Mouse (Mus musculus): ENCODE data around the gene Tob1. TPM values are rescaled to one million over a fixed set of nuclear protein-coding genes. Genes with fewer than 3 reads are reported as not detected.

Gene Tob1
- polyA plus RNA-seq, 1 experiment from 2014 or later = 35.2 TPM

DNA sequence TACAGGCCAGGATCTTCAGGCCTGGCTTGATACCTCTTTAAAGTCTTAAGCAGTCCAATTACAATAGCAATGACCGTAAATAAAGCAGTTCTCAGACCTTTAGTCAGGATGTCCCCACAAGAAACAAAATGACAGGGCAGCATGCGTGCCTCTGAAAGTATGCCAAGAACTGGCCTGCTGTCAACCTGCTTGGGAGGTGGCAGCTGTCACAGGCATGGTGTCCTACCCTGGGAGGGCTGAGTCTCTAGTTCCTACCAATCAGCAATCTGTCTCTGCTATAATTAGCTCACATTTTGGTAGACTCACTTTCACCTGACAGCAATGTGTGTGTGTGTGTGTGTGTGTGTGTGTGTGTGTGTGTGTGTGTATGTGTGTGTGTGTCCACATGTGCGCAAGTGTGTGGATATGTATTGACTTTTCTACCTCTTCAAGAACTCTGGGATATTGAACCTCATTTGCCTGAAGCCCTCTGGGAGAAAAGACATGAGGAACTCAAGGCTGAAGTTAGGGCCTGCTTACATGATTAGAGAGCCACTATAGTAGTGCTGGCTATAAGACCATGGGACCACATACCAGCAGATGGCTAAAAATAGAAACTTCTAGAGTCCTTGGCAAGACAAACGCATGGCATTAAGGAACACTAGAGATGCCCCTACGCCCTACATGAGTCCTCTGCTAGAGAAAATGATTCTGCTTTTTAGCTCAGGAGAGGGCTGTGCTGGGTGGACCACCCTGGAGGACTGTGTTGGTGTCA is 18.1 kb downstream of the Tob1 start:
- Histone ChIP-seq H3K36me3 (no peaks in the 10 kb centered on the region), H3K4me1 (replicated peaks) (peaks cover 67% of the 10 kb centered on the region), H3K4me2 (no peak overlapping the region), H3K4me3 (no peak overlapping the region), H3K9me3 (replicated peaks) (no peaks in the 10 kb centered on the region), H3K27ac (ENCODE audit: poor library complexity, severe bottlenecking) (peak overlapping the region; percentile 80), H3K9ac (no peak overlapping the region), H3K27me3 (replicated peaks) (no peaks in the 10 kb centered on the region)
- WGBS = 64% methylated on average over 5 of the region's 5 CpGs
- ATAC-seq (ENCODE audit: insufficient number of reproducible peaks, low FRiP score) = no peak

DNA sequence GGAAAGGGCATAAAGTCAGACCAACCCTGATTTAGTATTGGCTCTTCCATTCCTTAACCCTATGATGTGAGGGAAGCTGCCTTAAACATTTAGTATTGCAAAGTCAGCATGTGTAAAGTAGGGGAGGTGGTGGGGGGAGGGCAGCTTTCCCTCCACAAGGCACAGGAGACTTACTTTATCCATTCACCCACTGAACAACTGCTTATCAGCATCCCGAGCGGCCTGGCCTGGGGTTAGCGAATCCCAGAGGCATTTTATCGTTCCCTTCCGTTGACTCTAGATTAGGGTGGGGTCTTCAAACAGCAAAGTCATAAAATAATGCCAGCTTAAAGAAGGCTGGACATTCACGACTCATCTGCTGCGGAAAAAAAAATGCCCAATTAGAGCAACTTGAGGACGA is 19.0 kb downstream of the Tob1 start:
- H3K4me2 ChIP-seq = no peak overlapping the region
- no peak for ATAC-seq (ENCODE audit: insufficient number of reproducible peaks, low FRiP score)
- 12% methylated on average over 8 of the region's 8 CpGs for WGBS
- H3K27ac ChIP-seq (ENCODE audit: poor library complexity, severe bottlenecking) = peak overlapping the region; percentile 80
- no peaks in the 10 kb centered on the region for H3K36me3 ChIP-seq
- H3K4me1 ChIP-seq (replicated peaks) = peaks cover 67% of the 10 kb centered on the region
- H3K4me3 ChIP-seq = no peak overlapping the region
- H3K9ac ChIP-seq = no peak overlapping the region
- H3K27me3 ChIP-seq (replicated peaks) = no peaks in the 10 kb centered on the region
- no peaks in the 10 kb centered on the region for H3K9me3 ChIP-seq (replicated peaks)

DNA sequence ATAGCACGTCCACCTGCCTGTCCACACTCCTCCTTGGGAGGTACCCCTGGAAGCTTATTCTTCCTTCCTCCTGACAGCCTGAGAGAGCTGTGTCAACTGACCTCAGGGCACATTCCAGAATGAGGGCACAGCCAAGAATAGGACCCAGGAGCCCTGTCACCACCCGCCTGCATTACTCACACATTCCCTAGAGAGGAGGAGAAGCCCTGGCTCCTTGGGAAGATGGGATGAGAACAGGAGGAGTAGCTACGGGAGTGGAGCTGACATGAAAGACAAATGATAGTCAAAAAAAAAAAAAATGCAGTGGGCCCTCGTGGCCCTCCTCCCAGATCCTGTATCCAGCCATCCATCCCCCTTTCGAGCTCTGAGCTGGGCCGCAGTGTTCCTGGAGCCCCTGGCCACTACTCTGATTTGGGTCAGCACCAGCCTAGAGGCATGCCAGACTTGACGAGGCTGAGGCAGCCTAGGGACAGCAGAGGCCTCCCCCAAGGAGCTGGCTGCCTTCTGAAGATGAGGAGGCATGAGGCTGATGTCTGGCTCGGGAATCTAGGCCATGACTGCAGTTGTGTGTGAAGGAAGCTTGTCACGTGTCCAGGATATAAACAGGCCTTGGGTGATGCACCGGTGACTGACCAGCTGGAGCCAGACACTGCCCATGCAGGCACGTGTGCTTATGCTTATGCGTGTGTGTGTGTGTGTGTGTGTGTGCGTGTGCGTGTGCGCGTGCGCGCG is 20.7 kb downstream of the Tob1 start:
- peak; percentile 43; the same call in 1 of the 2 replicates for ATAC-seq (ENCODE audit: insufficient number of reproducible peaks, low FRiP score)
- Histone ChIP-seq H3K4me2 (no peak overlapping the region), H3K4me3 (no peak overlapping the region), H3K9me3 (replicated peaks) (no peaks in the 10 kb centered on the region), H3K36me3 (no peaks in the 10 kb centered on the region), H3K27ac (ENCODE audit: poor library complexity, severe bottlenecking) (peak overlapping the region; percentile 80), H3K9ac (0 out of 2 replicates have a peak overlapping the region, but pooled peaks have one; percentile 20), H3K4me1 (replicated peaks) (peaks cover 58% of the 10 kb centered on the region), H3K27me3 (replicated peaks) (no peaks in the 10 kb centered on the region)
- 63% methylated on average over 19 of the region's 19 CpGs for WGBS

DNA sequence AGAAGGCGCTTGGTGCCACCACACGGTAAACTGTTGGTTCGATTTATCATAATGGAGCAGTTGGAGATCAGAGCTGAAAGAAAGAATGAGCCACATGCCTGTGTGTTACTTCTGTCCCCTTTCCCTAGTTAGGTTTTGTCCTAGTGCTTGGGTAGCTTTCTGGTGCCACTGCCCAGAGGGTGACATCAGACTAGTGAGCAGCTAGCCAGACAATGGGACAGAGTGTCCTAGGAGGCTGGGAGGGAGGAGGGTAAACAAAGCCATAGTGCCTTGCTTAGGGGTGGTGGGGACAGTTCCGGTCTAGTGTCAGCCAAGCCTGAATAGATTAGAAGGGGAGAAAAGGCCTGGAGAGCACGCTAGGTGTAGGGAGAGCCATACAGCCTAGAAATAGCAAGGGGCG is 22.2 kb downstream of the Tob1 start:
- no peak for ATAC-seq (ENCODE audit: insufficient number of reproducible peaks, low FRiP score)
- Histone ChIP-seq H3K27ac (ENCODE audit: poor library complexity, severe bottlenecking) (no peak overlapping the region), H3K27me3 (replicated peaks) (no peaks in the 10 kb centered on the region), H3K4me3 (no peak overlapping the region), H3K36me3 (no peaks in the 10 kb centered on the region), H3K9ac (no peak overlapping the region), H3K9me3 (replicated peaks) (no peaks in the 10 kb centered on the region), H3K4me2 (no peak overlapping the region), H3K4me1 (replicated peaks) (peaks cover 52% of the 10 kb centered on the region)
- 67% methylated on average over 6 of the region's 6 CpGs for WGBS

DNA sequence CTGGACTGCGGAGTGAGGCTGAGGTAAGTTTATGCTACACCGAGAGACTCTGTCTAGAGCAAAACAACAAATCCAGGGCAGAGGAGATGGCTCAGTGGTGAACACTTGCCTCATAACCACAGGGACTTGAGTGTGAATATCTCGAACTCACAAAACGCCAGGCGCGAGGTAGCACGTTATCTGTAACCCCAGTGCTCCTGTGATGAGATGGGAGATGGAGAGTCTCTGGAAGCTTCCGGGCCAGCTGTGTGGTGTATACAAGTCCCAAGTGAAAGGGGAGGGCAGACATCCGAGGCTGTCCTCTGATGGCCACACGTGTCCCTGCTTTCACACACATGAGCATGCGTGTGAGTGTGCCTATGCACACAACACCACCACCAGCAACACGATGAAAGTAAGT is 23.1 kb downstream of the Tob1 start:
- H3K4me3 ChIP-seq = no peak overlapping the region
- ATAC-seq (ENCODE audit: insufficient number of reproducible peaks, low FRiP score) = no peak
- no peaks in the 10 kb centered on the region for H3K36me3 ChIP-seq
- H3K9ac ChIP-seq = no peak overlapping the region
- 0 out of 2 replicates have a peak, but pooled peaks cover 2% of the 10 kb centered on the region for H3K27me3 ChIP-seq (replicated peaks)
- no peak overlapping the region for H3K27ac ChIP-seq (ENCODE audit: poor library complexity, severe bottlenecking)
- no peaks in the 10 kb centered on the region for H3K9me3 ChIP-seq (replicated peaks)
- H3K4me2 ChIP-seq = no peak overlapping the region
- H3K4me1 ChIP-seq (replicated peaks) = peaks cover 42% of the 10 kb centered on the region
- WGBS = 80% methylated on average over 12 of the region's 12 CpGs

DNA sequence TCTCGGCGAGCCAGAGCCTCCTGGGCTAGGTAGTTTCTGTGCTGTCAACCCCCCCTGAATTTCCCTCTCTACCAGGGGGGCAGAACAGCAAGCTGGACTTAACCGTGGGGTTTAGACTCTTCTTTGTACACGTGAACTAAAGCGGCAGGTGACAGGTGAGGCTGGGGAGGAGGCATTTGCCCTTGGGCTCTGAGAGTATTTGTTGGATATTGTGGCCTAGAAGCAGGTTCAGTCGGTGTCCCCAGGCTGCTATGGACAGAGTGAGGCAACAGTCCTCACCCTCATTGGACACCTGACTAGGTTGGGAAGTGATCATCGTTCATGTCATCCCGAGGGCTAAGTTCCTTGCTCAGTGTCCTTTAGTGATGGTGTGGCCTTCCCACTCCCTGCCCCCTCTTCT is 23.6 kb downstream of the Tob1 start:
- ATAC-seq (ENCODE audit: insufficient number of reproducible peaks, low FRiP score) = no peak
- Histone ChIP-seq H3K9me3 (replicated peaks) (no peaks in the 10 kb centered on the region), H3K27ac (ENCODE audit: poor library complexity, severe bottlenecking) (no peak overlapping the region), H3K9ac (no peak overlapping the region), H3K4me2 (no peak overlapping the region), H3K27me3 (replicated peaks) (0 out of 2 replicates have a peak, but pooled peaks cover 2% of the 10 kb centered on the region), H3K4me3 (no peak overlapping the region), H3K4me1 (replicated peaks) (peaks cover 40% of the 10 kb centered on the region), H3K36me3 (no peaks in the 10 kb centered on the region)
- WGBS = 83% methylated on average over 8 of the region's 8 CpGs

DNA sequence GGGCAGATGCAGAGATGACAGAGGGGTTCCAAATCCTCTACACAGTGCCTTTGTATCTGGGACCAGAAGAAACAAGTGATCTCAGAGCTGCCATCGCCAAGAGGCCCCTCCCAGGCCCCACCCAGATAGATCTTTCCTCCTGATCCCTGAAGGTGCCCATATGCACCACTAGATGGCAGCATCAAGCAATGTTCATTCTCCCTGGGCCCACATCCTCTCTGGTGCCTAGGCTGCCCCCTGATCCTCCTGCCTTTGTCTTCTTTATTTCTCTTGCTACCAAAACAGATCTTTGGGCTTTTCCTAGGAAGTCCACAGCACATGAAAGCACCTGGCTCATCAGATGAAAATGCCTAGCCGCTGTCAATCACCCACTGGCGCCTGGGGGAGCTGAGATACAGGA is 24.8 kb downstream of the Tob1 start:
- H3K4me2 ChIP-seq = no peak overlapping the region
- H3K36me3 ChIP-seq = no peaks in the 10 kb centered on the region
- 0 out of 2 replicates have a peak, but pooled peaks cover 5% of the 10 kb centered on the region for H3K27me3 ChIP-seq (replicated peaks)
- WGBS = 23% methylated on average over 3 of the region's 3 CpGs
- peaks cover 30% of the 10 kb centered on the region for H3K4me1 ChIP-seq (replicated peaks)
- peak; percentile 67 for ATAC-seq (ENCODE audit: insufficient number of reproducible peaks, low FRiP score)
- no peak overlapping the region for H3K4me3 ChIP-seq
- H3K27ac ChIP-seq (ENCODE audit: poor library complexity, severe bottlenecking) = no peak overlapping the region
- no peak overlapping the region for H3K9ac ChIP-seq
- no peaks in the 10 kb centered on the region for H3K9me3 ChIP-seq (replicated peaks)

DNA sequence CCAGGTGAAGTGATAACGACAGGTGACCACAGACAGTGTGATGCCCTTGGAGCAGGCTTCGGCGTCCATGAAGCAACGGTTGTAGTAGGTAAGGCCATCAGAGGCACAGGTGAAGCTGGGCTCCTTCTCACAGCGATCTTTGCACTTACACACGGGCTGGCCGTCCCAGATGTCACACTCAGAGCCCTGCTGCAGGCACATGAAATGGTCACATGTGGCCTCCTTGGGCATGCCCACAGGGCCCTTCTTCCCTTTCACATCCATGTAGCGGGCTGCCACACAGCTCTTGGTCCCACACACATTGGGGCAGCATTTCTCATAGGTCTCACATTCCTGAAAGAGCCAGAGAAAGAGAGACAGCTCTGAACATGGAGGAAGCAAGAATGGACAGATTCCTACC is 27.5 kb downstream of the Tob1 start:
- Histone ChIP-seq H3K27ac (ENCODE audit: poor library complexity, severe bottlenecking) (no peak overlapping the region), H3K27me3 (replicated peaks) (peaks cover 13% of the 10 kb centered on the region; the same call in 1 of the 2 replicates), H3K4me3 (no peak overlapping the region), H3K36me3 (no peaks in the 10 kb centered on the region), H3K4me1 (replicated peaks) (peaks cover 27% of the 10 kb centered on the region), H3K4me2 (no peak overlapping the region), H3K9ac (no peak overlapping the region), H3K9me3 (replicated peaks) (no peaks in the 10 kb centered on the region)
- WGBS = 86% methylated on average over 8 of the region's 8 CpGs
- no peak for ATAC-seq (ENCODE audit: insufficient number of reproducible peaks, low FRiP score)

DNA sequence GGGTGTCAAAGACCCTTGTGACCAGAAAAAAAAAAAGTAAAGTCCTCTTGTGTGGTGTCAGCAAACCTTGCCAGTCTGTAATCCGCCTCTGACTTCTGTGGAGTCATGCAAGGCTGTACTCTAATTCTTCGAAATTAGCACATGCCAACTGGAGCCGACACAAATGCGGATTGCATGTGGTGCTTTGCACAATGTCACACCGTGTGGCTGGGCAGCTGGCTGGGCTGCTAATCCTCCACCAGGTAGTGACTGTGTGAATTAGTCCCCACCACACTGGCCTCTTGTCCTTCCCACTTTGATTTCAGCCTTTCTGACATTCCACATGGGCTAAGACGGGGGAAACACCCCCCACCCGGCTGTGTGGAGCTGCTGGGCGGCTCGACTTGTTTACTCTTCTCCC is 28.5 kb downstream of the Tob1 start:
- Histone ChIP-seq H3K4me3 (no peak overlapping the region), H3K9me3 (replicated peaks) (no peaks in the 10 kb centered on the region), H3K9ac (no peak overlapping the region), H3K27me3 (replicated peaks) (peaks cover 13% of the 10 kb centered on the region; the same call in 1 of the 2 replicates), H3K36me3 (no peaks in the 10 kb centered on the region), H3K27ac (ENCODE audit: poor library complexity, severe bottlenecking) (no peak overlapping the region), H3K4me1 (replicated peaks) (peaks cover 25% of the 10 kb centered on the region), H3K4me2 (no peak overlapping the region)
- 33% methylated on average over 9 of the region's 9 CpGs for WGBS
- no peak for ATAC-seq (ENCODE audit: insufficient number of reproducible peaks, low FRiP score)

DNA sequence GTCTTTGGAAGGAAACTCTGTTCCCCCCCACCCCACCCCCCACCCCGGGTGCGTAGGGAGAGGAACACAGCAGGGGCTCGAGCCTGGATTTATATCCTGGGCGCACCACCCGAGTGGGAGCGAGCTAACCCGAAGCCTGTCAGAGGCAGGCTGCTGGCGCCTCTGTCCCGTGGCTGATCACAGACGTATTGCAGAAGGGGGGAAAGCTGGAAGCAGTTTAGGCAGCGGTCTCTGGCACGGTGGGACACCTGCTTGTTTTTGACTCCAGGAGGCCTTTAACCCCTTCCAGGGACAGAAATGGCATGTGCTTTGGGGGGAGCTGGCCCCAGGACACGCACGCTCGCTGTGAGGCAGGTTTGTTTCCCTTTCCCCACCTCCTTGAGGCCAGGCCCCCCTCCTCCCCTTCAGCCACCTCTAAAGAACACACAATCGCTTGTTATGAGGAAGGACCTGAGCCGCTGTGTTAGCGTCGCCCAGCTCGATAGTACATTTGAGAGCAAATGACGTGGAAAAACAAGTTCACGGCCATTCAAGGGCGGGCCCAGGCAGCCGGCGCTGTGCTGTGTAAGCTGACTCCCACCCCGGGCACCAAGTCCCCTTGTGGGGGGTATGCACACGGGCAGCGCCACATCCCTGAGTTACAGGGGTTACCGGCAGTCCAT is 31.6 kb downstream of the Tob1 start:
- Histone ChIP-seq H3K4me3 (peak overlapping the region; percentile 40), H3K9ac (peak overlapping the region; percentile 69), H3K27me3 (replicated peaks) (peaks cover 21% of the 10 kb centered on the region; the same call in 1 of the 2 replicates), H3K36me3 (no peaks in the 10 kb centered on the region), H3K27ac (ENCODE audit: poor library complexity, severe bottlenecking) (0 out of 2 replicates have a peak overlapping the region, but pooled peaks have one; percentile 5), H3K4me1 (replicated peaks) (peaks cover 37% of the 10 kb centered on the region), H3K9me3 (replicated peaks) (no peaks in the 10 kb centered on the region), H3K4me2 (peak overlapping the region; percentile 71)
- WGBS = 4% methylated on average over 29 of the region's 29 CpGs
- peak; percentile 58 for ATAC-seq (ENCODE audit: insufficient number of reproducible peaks, low FRiP score)

All from heart, embryonic 12.5 days (tissue).